Mouse (Mus musculus) layer of hippocampus, postnatal 36 days (tissue): ENCODE results near the gene Cfap36. TPM values are rescaled to one million over a fixed set of nuclear protein-coding genes. Genes with fewer than 3 reads are reported as not detected.

Source experiments
- DNase-seq, 2 experiments: peaks; one replicate each; pipeline ENCODE4 v3.0.0; 2022
- total RNA-seq, 2 experiments: library from RNA; stranded (reverse); gene quantifications; 2 replicates each; pipeline ENCODE4 v1.2.3; 2021

Cfap36 gene
- total RNA-seq, result 100 to 1,000 TPM; 121 to 128 TPM

- DNase-seq, result peak; percentile 86 to 88
Measured at GRCm38 (mm10) chr11:29246883-29247650, at the start of gene Cfap36. TSS of gene Cfap36 (minus strand) at chr11:29247409.

DNA sequence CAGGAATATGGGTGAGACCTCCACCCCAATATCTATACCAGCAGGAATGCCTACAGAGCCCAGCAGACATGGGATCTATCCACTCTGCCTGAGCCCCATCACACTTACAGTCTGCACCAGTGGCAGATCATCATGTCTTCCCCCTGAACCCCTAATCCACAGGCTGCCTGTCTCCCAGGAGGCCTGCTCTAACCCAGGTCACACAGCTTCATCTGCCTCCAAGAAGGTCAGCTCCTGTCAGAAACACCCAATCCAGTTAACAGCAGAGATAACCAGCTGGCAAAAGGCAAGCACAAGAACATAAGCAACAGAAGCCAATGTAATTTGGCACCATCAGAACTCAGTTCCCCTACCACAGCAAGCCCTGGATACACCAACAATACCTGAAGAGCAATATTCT is 40.1 kb upstream of the Cfap36 start:
- no peak for DNase-seq

GRCm38 (mm10) chr11:29286040-29286439 is 38.8 kb upstream of the Cfap36 start:
- DNase-seq, result no peak

GRCm38 (mm10) chr11:29274758-29275157 is 27.5 kb upstream of the Cfap36 start:
- no peak for DNase-seq

DNA sequence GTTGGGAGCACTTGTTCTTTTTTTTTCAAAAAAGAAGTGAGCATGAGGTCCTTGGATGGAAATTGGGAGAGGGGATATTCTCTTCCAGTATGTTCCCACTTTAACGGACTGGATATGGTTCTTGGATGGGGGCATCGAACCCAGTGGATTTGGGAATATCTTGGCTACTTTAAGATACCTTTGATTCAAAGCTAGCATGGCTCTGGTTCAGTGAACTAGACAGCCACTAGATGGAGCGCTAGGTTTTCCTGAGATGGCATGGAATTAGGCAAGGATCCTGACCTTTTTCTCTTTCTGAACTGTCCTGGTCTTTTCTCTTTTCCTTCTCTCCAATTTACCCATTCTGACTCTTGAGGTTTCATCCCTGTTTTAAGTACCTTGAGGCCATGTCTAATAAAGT is 20.6 kb upstream of the Cfap36 start:
- DNase-seq, result peak in 1 of 2 experiments; percentile 24

GRCm38 (mm10) chr11:29254643-29255042 is 7.4 kb upstream of the Cfap36 start:
- no peak for DNase-seq

GRCm38 (mm10) chr11:29248386-29248785 is 1.2 kb upstream of the Cfap36 start:
- DNase-seq, result no peak

- DNase-seq, result no peak
Measured at GRCm38 (mm10) chr11:29247725-29248124, 516 bp upstream of the Cfap36 start.

DNA sequence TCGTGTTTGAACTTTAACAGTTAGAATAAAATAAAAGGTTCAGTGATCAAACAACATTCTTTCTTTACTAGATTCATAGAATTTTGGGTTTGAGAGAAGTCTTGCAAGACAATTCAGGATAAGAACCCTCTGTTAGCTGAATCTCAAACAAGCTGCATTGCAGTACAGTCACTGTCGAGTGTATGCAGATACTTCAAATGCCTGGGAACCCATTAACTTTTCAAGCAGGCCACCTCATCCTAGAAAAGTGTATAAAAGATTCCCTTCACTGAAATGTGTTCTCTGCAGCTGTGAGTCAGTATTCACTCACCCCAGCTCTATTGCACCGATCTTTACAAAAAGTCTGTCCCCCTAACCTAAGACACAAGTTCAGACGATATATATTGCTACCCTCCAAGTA is 1.2 kb downstream of the Cfap36 start:
- DNase-seq, result no peak

DNA sequence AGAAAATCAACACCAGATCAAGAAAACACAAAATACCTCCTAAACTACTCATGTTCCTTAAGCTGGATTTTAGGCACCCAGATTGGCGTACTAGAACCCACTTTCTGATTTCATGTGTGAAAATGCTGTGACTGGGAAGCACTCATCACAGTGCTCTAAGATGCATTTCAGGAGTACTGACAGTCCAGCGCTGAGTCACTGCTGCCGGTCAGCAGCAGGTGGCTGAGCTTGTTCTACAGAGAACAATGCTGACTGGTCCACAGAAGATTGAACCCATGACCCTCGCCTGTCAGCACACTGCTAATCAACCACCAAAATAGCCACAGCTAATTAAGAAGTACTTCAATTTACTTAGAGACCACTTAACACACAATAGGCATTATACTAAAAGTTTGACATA is 5.2 kb downstream of the Cfap36 start:
- DNase-seq, result no peak

DNA sequence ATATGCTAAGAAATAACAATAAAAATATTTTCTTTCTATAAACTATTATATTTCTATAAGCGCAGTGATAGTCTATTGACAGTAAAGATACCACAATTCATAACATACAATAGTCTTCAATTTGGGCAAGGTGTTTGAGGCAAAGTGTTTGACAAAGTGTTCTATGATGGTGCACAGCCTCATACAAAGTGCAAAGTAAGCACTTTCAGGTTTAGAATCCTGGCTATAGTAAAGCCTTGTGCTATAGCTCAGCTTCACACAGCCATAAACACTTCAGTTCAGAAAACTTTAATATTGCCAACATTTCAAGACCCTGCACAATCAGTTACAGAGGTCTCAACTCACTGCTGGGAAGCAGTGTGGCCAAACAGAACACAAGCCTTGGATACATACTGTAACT is 7.9 kb downstream of the Cfap36 start:
- no peak for DNase-seq

GRCm38 (mm10) chr11:29238551-29238950 is 8.7 kb downstream of the Cfap36 start:
- no peak for DNase-seq

GRCm38 (mm10) chr11:29238047-29238446 is 9.2 kb downstream of the Cfap36 start:
- DNase-seq, result no peak

DNA sequence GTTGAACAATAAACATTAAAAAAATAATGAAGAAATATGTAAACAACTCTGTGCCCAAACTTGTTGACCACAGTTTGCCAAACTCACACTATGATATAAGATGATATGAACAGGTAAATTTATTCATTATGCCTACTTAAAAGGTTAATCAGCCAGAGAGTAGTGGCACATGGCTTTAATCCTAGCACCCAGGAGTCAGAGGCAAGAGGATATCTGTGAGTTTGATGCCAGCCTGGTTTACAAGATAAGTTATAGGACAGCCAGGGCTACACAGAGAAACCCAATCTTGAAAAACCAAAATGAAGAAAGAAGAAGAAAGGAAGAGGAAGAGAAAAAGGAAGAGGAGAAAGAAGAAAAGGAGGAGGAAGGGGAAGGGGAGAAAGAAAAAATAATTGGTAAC is 9.8 kb downstream of the Cfap36 start:
- DNase-seq, result no peak

- DNase-seq, result no peak
Measured at GRCm38 (mm10) chr11:29233569-29233968, 13.6 kb downstream of the Cfap36 start.

- DNase-seq, result no peak
Measured at GRCm38 (mm10) chr11:29228957-29229356, 18.3 kb downstream of the Cfap36 start.

DNA sequence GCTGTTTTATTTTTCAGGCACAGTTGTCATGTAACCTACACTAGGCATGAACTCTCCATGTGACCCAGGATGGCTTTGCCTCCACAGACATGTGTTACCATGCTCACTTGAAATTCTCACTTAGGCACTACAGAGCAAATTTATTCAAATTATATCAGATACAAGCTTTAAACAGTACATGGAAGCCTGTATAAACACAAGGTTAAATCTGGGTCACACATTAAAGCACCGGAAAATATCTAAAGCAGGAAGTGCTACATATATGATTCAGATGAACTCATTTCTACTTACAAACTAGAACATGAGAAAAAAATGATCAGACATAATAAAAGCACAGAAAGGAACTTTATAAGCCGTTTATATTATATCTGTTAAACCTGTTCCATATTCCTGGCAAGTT is 22.5 kb downstream of the Cfap36 start:
- DNase-seq, result no peak

DNA sequence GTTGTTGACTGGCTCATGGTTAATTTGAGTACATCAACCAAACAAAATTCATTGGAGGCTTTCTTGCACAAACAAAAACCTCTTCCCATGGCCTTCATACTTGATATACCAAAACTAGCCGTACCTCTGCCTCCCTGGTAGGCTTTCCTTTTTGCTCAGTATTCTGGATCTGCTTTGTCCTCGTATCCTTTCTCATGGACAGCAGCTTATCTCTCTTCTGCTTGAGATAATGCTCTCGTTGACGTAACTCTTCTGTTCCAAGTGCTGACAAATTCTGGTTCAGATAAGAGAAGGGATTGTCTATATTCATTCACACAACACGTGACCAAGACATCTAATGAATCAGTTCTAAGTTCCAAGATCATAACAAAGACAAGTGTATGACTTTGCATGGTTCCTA is 24.9 kb downstream of the Cfap36 start:
- no peak for DNase-seq

GRCm38 (mm10) chr11:29219055-29219454 is 28.2 kb downstream of the Cfap36 start:
- DNase-seq, result no peak

- DNase-seq, result no peak
Measured at GRCm38 (mm10) chr11:29216196-29216595, 31.0 kb downstream of the Cfap36 start.

- no peak for DNase-seq
Measured at GRCm38 (mm10) chr11:29209774-29210173, 37.4 kb downstream of the Cfap36 start.

GRCm38 (mm10) chr11:29203653-29204052 is 43.6 kb downstream of the Cfap36 start:
- DNase-seq, result no peak

DNA sequence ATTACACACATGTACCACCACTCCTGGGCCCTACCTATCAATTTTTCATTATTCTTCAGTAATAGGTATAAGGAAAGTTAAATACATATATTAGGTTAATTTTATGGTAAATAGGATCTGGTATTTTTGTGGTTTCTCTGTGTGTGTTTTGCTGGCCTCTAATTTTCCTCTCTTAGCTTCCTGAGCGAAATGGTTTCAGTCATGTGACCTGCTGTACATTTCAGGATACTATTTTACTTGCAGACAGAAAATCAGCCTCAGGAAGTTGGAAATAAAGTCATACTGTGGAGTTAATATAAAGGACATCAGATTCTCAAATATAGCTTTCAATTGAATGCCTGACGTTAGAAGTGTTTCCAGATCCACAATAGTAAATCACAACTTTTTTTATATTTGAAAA is 58.2 kb downstream of the Cfap36 start:
- no peak for DNase-seq

DNA sequence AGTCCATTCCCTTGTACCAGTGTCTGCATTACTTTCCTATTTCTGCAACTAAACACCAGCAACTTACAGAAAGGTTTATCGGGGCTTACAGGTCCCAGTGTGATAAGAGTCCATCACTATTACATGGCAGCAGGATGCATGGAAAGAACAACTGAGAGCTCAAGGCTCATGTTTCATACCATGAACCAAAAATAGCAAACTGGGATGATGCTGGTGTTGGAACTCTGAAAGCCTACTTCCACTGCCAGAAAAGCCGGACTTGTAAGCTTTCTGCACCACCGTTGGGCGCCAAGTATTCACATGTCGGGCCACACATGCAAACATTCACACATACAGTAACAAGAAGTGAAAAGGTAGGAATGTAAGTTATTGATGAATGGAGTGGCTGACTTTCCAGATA is 65.5 kb downstream of the Cfap36 start:
- DNase-seq, result no peak

DNA sequence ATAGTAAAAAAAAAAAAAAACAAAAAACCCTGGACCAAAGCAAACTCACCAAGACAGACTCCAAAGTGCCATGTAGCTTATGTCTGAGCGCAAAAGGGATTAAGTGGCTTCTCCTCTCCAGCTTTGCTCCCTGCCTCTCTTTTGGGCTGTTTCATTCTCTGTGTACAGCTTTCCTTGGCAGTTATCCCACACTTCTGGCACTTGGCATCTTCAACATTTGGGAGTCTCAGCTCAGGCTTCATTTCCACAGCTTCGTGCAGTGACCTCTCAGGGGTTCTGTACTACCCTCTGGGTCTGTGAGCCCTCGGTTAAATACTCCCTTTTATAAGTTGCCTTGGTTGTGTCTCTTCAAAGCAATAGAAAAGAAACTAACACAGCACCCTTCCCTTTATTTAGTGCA is 66.6 kb downstream of the Cfap36 start:
- peak; percentile 16 to 41 for DNase-seq
